Mouse (Mus musculus) layer of hippocampus, postnatal 14 days (tissue): Measurements from ENCODE around the gene Epsti1. TPM values are rescaled to one million over a fixed set of nuclear protein-coding genes. Genes with fewer than 3 reads are reported as not detected.

ENCODE experiments used
- DNase-seq, 2 experiments: peaks; one replicate each; pipeline ENCODE4 v3.0.0; 2021 to 2022; ENCODE audit warnings: low spot score in 2 of 2, mixed read lengths in 1 of 2
- total RNA-seq, 2 experiments: library from RNA; stranded (reverse); gene quantifications; 2 replicates each; pipeline ENCODE4 v1.2.3; 2021

Gene Epsti1
- total RNA-seq, 2 experiments from 2014 or later: 0.23 TPM; not detected in 1

DNA sequence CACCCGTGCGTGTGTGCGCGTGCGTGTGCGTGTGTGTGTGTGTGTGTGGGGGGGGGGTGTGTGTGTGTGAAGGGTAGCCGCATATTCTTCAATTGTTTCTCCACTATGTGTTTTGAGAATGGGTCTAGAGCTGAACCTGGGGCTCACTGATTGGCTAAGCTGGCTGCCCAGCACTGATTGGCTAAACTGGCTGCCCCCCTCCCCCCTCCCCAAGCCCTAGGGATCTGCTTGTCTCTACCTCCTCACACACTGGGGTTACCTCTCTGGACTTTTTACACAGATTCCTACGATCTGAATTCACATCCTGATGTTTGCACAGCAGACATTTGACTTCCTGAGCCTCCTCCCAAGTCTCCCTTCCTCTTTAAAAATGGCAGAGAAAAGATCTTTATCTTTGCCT, 17.6 kb downstream of the Epsti1 start:
- DNase-seq: no peak

DNA sequence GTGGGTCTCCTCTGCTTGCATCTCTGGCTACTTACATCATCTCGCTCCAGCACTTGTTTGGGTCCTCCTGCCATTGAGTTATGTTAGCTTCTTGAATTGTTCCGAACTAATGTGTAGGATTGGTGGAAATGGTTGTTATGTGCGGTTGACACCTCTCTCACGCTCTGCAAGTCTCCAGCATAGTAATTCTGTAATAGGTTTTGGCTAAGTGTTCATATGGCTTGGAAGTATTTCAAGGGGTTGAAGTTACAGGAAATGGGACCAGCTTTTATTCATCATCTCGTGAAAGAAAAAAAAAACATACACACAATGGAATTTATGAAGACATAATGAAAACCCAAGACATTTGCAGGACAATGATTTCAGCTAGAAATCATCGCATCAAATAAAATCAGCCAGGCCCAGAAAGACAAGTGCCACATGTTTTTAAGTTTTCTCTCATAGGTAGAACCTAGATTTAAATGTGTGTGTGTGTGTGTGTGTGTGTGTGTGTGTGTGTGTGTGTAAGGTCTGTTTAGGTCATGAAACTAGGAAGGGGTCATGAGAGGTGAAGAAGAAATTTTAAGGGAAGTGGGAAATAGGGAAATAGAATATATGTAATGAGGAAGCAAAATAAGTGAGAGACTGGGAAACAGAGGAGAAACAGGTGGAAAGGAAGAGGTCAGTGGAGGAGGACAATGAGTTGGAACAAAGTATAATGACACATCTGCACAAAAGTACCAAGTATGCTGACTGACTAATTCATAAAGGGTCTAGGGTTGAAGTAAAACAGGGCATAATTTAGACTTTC, 19.2 kb downstream of the Epsti1 start:
- DNase-seq: no peak

DNA sequence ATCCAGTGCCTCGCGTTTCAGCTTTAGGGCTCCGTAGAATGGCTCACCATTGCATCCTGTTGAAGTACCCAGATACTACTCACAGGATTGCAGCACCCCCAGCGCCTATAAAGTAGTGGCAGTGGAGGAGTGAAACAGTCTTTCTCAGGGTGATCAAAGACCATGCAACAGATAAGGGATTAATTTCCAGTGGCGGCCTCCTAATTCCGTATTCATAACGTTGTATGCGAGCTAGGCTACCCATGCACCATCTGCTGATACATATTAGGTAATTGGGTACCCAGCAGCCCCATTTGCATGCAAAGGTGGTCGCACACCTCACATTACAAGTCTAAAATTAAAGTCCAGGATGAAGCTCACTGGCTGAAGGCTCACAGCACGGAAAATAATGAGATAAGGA, 21.4 kb downstream of the Epsti1 start:
- DNase-seq: no peak

DNA sequence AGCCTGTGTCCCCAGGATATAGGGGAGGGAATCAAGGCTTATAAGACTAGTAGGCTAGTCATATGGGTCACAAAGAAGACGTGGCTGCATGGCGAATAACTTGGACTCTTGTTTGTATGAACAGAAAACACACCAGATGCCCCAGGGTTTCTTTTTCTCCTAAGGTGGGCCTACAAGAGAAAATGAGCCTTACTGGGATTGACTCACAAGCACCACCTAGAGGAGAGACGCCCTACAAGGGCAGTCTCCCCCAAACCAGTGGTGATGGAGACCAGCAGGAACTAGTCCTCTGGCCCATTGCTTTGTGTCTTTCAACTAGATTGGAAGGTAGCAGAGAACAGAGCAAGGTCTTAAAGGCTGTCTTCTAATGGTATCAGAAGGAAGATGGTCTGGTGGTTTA, 22.7 kb downstream of the Epsti1 start:
- no peak for DNase-seq

DNA sequence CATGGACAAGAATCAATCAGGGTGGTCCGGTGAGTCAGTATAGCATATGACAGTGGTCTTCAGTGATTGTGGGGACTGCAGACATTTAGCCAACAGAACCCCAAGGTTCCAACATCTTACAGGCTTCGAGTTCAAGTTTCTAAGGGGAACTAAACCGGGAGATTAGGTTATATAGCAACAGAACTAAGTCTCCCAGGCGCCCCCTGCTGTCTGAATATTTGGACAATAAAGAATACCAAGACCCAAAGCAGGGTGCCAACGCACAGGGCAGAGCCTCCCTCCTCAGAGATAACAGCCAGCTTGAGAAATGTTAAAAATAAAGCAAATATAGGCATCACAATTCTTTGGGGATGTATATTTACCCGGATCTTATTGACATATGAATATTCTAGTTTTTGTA, 24.0 kb downstream of the Epsti1 start:
- DNase-seq: peak; percentile 36 to 62

DNA sequence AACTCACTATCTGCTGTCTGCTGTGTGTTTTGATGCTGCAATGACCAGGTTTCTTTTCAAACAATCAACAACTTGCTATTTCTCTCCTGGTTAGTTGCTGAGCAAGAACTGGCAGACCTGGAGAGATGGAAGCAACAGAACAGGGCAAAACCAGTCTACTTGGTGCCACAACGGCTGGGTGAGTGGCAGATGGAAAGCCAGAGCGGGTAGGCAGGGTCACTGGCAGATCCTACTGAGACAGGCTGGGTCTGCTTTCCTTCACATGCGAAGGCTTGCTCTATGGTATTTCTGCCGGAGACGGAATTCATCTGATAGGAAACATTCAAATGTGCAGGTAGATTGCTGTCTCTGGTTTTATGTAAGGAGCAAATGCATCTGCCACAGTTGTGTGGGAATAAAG, 24.6 kb downstream of the Epsti1 start:
- no peak for DNase-seq

DNA sequence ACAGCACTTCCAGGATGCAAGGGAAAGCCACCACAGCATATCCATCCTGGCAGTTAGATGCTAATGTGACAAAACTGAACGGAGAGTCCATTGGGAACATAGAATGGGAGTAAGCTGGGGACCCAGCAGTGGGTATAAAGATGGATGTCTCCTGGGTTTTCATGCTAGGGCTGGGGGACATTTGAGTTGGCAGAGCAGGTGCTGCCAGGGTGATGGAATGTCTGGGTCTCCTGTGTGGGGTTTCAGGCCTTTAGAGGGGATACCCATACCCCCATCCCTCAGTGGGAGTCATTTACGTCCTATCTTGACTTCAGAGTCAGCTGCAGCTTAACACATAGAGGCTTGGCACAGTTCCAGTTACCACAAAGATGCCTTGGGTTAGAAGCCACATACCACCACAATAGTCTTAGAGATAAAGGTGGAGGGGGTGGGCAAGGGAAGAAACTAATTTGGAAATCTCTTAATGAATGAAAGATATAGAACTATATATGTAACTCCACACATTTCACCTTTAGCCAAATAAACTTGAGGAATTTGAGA, 25.2 kb downstream of the Epsti1 start:
- DNase-seq: no peak

DNA sequence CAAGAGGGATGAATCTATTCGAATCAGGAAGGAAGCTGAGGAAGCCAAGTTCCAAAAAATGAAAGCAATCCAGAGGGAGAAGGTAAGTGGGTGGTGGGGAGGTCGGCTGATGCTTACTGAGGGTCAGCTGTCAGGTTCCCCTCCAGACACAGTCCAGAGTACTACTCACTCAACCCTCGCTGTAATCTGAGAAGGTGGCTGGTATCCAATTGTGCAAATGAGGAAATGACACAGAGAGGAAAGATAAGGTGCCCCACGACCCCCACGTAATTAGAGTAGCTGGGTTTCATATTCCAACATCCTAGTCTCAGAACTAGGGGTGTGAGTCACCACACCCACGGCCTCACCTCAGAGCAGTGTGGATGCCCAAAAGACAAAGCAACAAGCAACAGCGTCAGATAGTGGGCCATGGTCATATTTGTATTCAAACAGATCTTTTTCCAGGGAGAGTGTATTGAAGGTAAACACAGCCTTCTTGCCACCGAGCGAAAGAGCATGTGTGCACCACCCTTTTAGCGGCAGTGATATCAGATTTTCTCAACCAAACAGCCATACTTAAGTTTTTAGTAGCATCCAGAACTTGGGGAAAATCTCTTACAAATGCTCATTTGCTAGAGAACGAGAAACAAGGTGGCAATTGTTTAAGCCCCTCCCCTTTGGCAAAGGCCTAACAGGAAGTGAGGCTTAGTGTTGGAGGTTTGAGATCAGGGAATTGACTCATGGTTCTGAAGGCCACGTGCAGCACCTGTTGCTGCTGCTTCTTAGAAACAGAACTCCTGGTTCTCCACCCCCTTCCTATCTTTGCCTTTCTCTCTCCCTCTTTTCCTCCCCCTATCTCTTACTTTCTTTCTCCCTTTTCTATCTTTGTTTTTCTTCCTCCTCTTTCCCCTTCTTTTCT, 28.4 kb downstream of the Epsti1 start:
- no peak for DNase-seq

DNA sequence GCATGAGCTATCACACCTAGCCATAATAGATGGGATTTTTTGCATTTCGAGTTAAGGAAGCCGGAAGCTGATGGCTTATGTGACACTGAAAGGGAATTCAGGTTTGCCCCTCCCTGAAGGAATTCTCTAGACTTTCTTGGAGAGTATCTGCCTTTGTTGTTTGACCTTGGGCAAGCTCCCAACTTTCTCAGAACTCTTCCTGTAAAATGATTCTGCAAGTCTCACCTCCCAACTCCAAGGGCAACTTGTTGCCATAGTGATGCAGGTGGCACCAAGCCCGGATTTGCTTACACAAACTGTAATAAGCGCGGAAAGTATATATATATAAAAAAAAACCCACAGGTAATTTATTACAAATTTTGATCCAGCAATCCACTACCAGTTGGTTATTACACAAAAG, 29.2 kb downstream of the Epsti1 start:
- no peak for DNase-seq

DNA sequence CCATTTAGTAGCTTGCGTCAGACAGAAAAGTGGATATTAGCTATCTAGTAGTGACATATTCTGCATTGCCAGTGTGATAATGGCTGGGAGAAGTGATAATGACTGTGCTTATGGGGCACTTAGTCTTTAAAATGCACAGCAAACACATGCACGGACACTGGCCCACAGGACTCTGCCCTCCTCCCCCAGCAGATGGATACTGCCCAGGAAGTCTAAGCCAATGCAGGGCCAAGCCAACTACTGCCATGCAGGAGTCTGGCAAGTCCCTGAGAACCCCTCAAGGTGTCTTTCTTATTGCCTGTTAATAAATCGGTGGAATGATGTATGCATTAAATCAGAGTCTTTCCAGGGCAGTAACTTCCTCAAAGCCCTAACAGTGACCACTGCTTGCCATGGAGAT, 30.4 kb downstream of the Epsti1 start:
- DNase-seq: no peak

DNA sequence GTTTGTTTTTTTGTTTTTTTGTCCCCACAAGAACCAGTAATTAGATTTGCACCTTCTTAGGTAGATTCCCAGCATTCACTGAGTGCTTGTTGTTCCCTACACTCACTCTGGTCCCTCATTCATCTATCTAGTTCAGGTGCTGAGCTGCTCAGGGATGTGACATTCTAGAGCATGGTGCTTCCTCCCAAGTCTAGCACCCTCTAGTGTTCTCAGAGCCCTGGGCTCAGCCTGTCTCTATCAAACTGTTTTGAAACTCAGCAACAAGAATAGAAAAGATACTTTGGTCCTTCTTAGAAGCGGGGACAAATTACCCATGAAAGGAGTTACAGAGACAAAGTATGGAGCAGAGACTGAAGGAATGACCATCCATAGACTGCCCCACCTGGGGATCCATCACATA, 37.1 kb downstream of the Epsti1 start:
- no peak for DNase-seq

DNA sequence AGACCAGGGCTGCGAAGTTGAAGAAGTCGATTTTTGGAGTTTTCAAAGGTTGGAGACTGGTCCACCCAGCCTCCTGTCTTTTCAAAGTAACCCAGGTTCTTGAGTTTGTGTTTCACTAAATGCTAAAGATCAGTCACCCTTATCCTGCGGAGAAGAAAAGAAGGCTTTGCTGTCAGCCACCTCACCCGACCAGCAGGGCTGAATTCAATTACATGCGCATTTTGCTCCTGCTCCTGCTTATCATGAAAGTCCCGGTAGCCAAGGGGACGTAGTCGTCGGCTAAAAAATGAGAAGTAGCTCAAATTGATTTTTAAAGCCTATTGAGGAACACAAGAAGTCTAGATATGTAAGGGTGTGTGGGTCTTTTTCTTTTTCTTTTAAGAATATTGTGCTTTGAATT, 38.2 kb downstream of the Epsti1 start:
- no peak for DNase-seq

DNA sequence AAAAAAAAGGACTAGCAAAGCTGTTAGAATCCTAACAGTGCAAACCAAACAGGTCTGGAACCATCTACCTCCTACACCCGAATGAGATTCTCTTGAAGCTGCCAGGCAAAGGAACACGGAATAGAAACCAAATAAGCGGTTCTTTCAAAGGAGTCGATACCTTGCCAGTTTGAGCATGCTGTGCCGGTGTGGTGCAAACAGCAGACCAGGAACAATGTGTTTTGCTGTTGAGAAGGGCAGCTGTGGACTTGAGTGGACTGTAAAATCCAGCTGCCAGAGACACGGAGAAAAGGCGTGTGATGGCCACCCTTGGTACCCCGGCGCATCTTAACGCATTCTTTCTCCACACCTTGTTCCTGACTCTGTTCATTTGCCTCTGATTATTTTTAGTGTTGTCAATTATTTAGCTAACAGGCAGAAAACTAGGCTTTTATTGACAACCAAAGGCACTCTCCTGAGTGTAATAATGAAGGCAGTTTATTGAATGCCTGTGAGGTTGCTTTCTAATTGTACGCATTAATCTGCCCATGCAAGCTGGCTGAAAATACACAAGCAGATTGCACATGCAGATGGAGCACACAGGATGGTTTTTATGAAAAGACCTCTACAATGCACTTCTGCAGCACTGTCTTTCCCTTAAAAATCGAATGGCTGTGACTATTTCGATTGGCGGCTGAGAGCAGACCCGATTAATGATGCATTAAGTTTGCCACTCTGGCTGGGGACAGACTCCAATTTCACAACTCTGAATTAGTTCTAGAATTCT, 38.9 kb downstream of the Epsti1 start:
- peak; percentile 59 to 93 for DNase-seq

DNA sequence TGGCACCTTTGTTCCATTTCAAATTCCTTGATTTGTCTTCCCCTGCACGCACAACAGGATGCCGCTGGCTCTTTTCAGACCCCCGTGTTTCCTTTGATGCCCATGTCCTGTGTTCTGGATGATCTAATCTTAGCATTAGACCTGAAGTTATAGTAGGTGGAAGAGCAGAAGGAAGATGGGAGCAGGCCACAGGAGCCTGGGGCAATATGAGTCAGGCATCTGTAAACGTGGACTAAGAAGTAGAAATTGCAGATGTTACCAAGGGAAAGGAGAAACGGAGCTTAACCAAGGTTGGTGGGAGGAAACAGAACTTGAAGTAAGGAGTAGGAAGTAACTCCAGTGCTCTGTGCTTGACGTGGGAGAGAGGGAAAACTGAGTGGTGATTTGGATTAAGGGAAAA, 57.7 kb downstream of the Epsti1 start:
- DNase-seq: no peak

DNA sequence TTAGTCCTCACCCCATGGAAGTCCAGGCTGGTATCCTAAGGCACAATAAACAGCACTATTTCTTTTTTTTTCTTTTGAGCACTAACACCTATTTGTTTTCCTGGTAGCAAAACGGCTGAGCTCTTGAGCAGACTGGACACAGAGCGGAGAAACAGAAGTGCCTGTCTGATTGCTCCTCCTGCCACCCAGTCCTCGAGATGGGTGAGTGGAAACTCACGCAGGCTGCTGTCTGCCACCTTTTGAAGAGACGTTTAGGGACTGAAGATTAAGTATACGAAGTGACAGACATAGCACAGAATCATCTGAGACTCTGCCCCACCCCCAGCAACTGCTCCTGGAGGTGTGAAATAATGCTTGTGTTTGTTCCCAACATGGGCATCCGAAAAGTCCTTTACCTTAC, 59.5 kb downstream of the Epsti1 start:
- no peak for DNase-seq

DNA sequence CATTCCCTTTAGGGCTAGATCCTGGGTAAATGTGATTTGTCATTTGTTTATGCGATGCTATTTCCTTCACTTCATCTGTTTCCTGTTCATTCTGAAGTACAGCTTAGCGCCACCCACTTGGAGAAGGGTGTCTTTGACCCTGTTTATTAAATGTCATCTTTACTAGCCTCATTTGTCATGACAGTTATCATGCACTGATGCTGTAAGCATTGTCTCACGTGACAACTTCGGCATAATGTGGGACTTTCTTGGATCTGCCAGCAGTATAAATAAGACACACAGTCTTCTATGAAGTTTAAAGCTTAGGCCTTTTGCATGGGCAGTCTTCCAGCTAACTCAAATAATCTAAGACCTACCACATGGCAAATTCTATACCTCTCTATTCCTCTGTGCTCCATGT, 67.3 kb downstream of the Epsti1 start:
- DNase-seq: no peak

DNA sequence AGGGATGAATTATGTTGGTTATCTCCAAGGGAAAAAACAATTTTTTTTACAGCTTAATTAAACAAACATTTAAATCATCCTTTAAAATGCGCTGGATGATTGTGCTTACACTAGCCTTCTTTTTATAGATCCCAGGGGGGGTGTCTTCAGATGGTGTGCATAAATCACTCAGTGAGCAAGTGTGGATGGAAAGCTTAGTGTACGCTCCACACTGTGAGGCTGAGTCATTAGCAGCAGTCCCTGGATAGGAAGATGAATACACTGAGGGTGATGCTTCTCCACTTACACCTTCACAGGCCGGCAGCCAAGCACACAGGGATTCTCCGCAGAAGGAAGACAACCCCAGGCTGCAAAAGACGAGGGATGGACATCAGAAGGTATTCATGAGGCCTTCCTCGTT, 70.2 kb downstream of the Epsti1 start:
- DNase-seq: no peak

DNA sequence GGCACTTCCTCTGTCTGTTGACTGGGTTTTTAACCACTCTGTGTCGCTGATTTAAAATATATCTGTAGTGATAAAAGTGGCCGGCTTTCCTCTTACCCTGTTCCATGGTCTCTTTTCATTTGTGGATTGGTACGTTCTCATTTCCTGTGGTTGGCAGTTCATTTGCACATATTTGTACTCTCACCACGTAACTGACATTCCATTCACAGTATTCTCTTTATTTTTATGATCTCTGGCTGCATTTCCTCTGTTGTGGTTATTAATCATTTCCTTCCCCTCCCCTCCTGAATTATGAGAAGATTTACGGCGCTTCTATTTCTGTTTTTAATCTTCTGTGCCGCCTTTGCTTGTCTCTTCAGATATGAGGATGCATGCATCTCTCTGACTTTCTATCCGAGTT, 71.7 kb downstream of the Epsti1 start:
- no peak for DNase-seq

DNA sequence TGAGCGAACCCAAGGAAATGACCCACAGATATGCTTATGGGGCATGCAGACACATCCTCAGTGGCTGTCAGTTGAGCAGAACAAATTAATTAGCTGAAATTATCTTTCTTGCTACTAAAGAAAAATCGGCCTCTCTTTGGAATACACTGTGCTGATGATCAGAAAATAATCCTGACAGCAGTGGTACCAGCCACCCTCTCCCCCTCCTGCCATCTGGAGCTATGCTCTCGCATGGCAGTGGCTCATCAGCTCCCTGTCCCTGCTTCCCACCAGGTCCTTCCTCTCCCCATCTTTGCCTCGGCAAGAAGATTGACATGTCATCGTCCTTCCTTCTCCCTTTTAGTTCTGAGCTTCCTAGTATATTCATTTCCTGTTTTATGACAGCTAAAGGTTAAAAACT, 77.5 kb downstream of the Epsti1 start:
- peak; percentile 28 to 79 for DNase-seq

DNA sequence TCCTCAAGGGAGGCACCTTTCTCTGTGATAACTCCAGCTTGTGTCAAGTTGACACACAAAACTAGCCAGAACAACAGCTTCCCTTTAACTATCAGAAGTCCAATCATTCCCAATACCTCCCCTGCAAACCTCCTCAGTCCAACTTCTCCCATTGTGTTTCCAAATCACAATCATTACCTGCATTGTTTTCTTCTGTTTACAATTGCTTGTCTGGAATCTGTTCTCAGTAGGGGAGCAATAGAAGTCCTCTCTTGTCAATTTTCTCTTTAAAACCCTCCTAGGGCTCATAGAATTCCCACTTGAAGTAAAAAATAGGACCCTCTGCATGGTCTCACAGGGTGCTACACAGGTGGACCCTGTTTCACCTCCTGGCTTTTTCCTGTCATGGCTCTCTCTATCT, 93.7 kb downstream of the Epsti1 start:
- no peak for DNase-seq

DNA sequence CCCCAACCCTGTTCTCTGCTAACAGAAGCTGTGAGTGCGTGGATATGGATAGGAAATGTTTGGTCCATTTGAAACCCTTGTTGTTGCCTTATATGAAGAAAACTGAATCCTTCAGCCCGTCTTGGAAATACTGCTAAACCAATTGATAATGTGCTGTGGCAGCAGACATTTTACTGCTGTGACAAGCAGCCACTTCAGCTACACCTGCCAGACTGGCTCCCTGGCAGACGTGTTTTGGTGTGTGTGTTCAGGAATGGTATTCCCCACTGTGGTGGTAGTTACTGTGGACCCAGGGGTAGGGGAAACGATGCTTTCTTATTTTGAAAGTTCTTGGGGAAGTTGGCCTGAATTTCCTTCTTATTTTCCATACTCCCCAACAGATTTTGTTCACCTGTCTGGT, 100.4 kb downstream of the Epsti1 start:
- no peak for DNase-seq

DNA sequence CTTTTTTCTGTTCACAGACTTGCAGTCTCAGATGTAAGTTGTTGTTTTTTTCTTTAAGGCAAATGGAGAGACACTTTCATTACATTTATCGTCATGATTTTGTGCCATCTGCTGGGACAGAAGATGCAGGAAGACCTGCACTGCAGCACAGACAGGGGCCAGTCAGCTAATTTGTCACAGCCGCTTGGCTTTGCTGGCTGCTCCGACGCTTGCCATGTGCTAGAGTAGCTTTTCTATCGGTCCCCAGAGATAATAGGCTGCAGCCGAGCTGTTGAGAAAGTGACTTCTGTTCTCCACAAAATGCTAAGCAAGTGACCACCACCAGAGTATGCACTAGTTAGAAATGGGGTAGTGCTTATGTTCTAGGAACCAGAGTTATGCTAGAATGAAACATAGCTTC, 104.0 kb downstream of the Epsti1 start:
- no peak for DNase-seq
